Mouse (Mus musculus) neural tube, embryonic 14.5 days (tissue): ENCODE measurements around the gene Mybbp1a. TPM values are rescaled to one million over a fixed set of nuclear protein-coding genes. Genes with fewer than 3 reads are reported as not detected.
A peak's percentile ranks its signal among the peaks of the same experiment; 100 is the strongest.

Experiments
- ATAC-seq: fragments of 200-750 bp; cut with Nextera tagmentation; 2 replicates; pipeline ENCODE4 v1.8.0; 2017; ENCODE audit warnings: low read depth, mild to moderate bottlenecking, moderate TSS enrichment, moderate library complexity
- H3K27ac ChIP-seq: fragments of 300-500 bp; sonication (generic); 2 replicates; pipeline ENCODE4 v1.5.1; 2014; ENCODE audit warnings: low read depth, mild to moderate bottlenecking, control low read depth, low read length, moderate library complexity, mixed read lengths
- H3K27me3 ChIP-seq: fragments of 300-500 bp; sonication (generic); 2 replicates; pipeline ENCODE4 v1.6.1; 2014; ENCODE audit warnings: low read length; ENCODE audit not compliant: control insufficient read depth, insufficient read depth
- H3K36me3 ChIP-seq: fragments of 300-500 bp; sonication (generic); 2 replicates; pipeline ENCODE4 v1.6.1; 2014; ENCODE audit warnings: low read length, mixed read lengths; ENCODE audit not compliant: control insufficient read depth, insufficient read depth
- H3K4me1 ChIP-seq: fragments of 300-500 bp; sonication (generic); 2 replicates; pipeline ENCODE4 v1.6.1; 2014; ENCODE audit warnings: low read length; ENCODE audit not compliant: control insufficient read depth, insufficient read depth
- H3K4me2 ChIP-seq: fragments of 300-500 bp; sonication (generic); 2 replicates; pipeline ENCODE4 v1.6.1; 2014; ENCODE audit warnings: mild to moderate bottlenecking, low read depth, low read length, control low read depth
- H3K4me3 ChIP-seq: fragments of 300-500 bp; sonication (generic); 2 replicates; pipeline ENCODE4 v1.5.1; 2014; ENCODE audit warnings: low read depth, low read length, control low read depth, mixed read lengths
- H3K9ac ChIP-seq: fragments of 300-500 bp; sonication (generic); replicated peaks from 2 replicates; pipeline ENCODE4 v1.6.1; 2014; ENCODE audit warnings: low read depth, mild to moderate bottlenecking, control low read depth, low read length, mixed read lengths
- H3K9me3 ChIP-seq: fragments of 300-500 bp; sonication (generic); 2 replicates; pipeline ENCODE4 v1.6.1; 2016; ENCODE audit warnings: low read length; ENCODE audit not compliant: control insufficient read depth
- WGBS: fragments of 180-500 bp; shearing (Covaris S2); extraction: QIAGEN DNeasy Blood & Tissue Kit; methylation state at CpG from one replicate; pipeline ENCODE4 v1.1.7; 2014; 5-methylcytosine and 5-hydroxymethylcytosine counted together
- polyA plus RNA-seq: library from polyadenylated mRNA; unstranded; fragments of >200 nt; fragmentation: Nextera tagmentation; extraction: Ambion mirVana; gene quantifications from 2 replicates; pipeline ENCODE4 v1.2.1, GENCODE M21; 2014

The Mybbp1a gene
- polyA plus RNA-seq, 1 experiment from 2014 or later, result 55.1 TPM

- ATAC-seq, result no peak
- Histone ChIP-seq H3K27me3 (no peaks in the 10 kb centered on the region), H3K9me3 (no peaks in the 10 kb centered on the region), H3K4me3 (no peak overlapping the region), H3K36me3 (peaks cover 89% of the 10 kb centered on the region), H3K4me2 (no peak overlapping the region), H3K27ac (no peak overlapping the region), H3K4me1 (peaks cover 4% of the 10 kb centered on the region), H3K9ac (no peak overlapping the region)
- WGBS, result 91% methylated on average over 8 of the region's 8 CpGs
These were observed 6.3 kb downstream of the Mybbp1a start for GRCm38 (mm10) chr11:72447475-72447874.

- H3K9me3 ChIP-seq, result no peaks in the 10 kb centered on the region
- H3K4me2 ChIP-seq, result no peak overlapping the region
- H3K9ac ChIP-seq, result no peak overlapping the region
- WGBS, result 82% methylated on average over 3 of the region's 3 CpGs
- no peaks in the 10 kb centered on the region for H3K4me1 ChIP-seq
- H3K27me3 ChIP-seq, result no peaks in the 10 kb centered on the region
- ATAC-seq, result no peak
- no peak overlapping the region for H3K27ac ChIP-seq
- peaks cover 60% of the 10 kb centered on the region for H3K36me3 ChIP-seq
- no peak overlapping the region for H3K4me3 ChIP-seq
These were observed 11.0 kb downstream of the Mybbp1a start for GRCm38 (mm10) chr11:72452140-72452665.

DNA sequence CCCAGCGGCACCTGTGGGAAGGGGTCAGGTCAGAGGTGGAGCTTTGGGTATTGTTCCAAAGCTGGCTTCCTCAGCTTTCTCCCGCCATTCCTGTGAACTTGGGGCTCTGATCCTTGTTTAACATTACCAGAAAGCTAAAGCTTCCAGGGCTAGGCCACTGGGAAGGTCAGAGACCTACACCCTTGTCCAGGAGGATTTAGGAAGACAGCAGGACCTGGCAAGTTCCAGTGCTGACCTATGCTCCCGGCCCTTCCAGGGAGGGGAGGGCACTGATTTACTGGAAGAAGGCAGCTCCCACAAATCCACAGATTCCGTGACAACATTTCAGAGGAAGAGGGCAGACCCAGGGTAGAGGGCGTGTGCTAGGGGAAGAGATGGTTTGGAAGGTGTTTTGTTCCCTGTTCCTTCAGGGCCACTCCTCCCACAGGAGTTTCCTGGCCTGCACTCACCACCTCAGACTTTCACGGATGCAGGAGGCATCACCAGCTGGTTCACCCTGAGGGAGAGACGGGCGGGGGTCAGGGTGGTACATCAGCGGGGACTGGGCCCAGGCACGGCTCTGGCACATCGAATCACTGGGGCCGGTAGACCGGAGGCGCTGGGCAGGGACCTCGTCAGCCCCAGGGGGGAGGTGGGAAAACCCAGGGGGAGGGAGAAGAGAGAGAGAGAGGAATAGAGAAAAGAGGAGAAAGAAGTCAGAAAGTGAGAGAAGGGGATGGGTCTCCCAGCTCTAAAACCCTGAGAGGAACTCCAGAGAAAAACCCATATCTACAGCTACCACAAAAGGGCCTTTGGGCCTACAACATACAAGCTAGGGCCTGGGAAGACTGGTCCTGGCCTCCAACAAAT lies 12.2 kb downstream of the Mybbp1a start:
- H3K9ac ChIP-seq, result no peak overlapping the region
- no peak overlapping the region for H3K27ac ChIP-seq
- ATAC-seq, result no peak
- peaks cover 49% of the 10 kb centered on the region for H3K36me3 ChIP-seq
- H3K27me3 ChIP-seq, result no peaks in the 10 kb centered on the region
- no peaks in the 10 kb centered on the region for H3K9me3 ChIP-seq
- no peaks in the 10 kb centered on the region for H3K4me1 ChIP-seq
- no peak overlapping the region for H3K4me3 ChIP-seq
- 69% methylated on average over 15 of the region's 15 CpGs for WGBS
- no peak overlapping the region for H3K4me2 ChIP-seq

- peak; percentile 69; the same call in 1 of the 2 replicates for ATAC-seq
- no peak overlapping the region for H3K27ac ChIP-seq
- no peaks in the 10 kb centered on the region for H3K4me1 ChIP-seq
- no peaks in the 10 kb centered on the region for H3K27me3 ChIP-seq
- 37% methylated on average over 5 of the region's 5 CpGs for WGBS
- H3K9me3 ChIP-seq, result no peaks in the 10 kb centered on the region
- no peak overlapping the region for H3K9ac ChIP-seq
- H3K4me2 ChIP-seq, result no peak overlapping the region
- H3K4me3 ChIP-seq, result no peak overlapping the region
- peaks cover 35% of the 10 kb centered on the region for H3K36me3 ChIP-seq
These were observed 14.5 kb downstream of the Mybbp1a start for GRCm38 (mm10) chr11:72455694-72456093.

- H3K4me2 ChIP-seq, result no peak overlapping the region
- no peak for ATAC-seq
- H3K4me1 ChIP-seq, result 0 out of 2 replicates have a peak, but pooled peaks cover 2% of the 10 kb centered on the region
- no peaks in the 10 kb centered on the region for H3K9me3 ChIP-seq
- H3K27ac ChIP-seq, result no peak overlapping the region
- no peak overlapping the region for H3K4me3 ChIP-seq
- no peak overlapping the region for H3K9ac ChIP-seq
- H3K27me3 ChIP-seq, result no peaks in the 10 kb centered on the region
- peaks cover 15% of the 10 kb centered on the region; the same call in 1 of the 2 replicates for H3K36me3 ChIP-seq
- WGBS, result 84% methylated on average over 12 of the region's 12 CpGs
These were observed 16.9 kb downstream of the Mybbp1a start for GRCm38 (mm10) chr11:72457995-72458496.

- peaks cover 11% of the 10 kb centered on the region; the same call in 1 of the 2 replicates for H3K36me3 ChIP-seq
- WGBS, result 87% methylated on average over 3 of the region's 3 CpGs
- 0 out of 2 replicates have a peak, but pooled peaks cover 2% of the 10 kb centered on the region for H3K4me1 ChIP-seq
- no peak overlapping the region for H3K27ac ChIP-seq
- H3K4me2 ChIP-seq, result no peak overlapping the region
- no peak for ATAC-seq
- no peaks in the 10 kb centered on the region for H3K9me3 ChIP-seq
- no peak overlapping the region for H3K9ac ChIP-seq
- no peaks in the 10 kb centered on the region for H3K27me3 ChIP-seq
- no peak overlapping the region for H3K4me3 ChIP-seq
These were observed 17.3 kb downstream of the Mybbp1a start for GRCm38 (mm10) chr11:72458502-72458901.

DNA sequence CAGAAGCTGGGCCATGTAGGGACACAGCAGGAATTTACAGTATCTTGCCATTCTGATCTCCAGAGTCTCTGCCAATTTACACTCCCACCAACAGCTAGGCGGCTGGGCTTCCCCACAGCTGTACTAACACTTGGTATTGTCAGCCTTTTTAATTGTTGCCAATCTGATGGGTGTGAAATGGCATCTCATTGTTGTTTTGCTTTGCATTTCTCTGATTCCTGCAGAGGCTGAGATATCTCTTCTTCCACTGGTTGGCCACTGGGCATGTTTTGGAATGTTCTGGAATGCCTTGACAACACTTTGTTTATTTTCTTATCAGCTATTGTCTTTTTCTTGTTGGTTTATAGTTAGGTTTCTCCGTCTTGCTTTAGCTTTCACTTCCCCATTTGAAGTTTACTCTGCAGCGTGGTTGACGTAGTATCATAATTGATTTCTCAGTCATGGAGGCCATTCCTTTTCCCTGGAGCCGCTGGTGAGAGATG lies 20.4 kb downstream of the Mybbp1a start:
- Histone ChIP-seq H3K27me3 (no peaks in the 10 kb centered on the region), H3K4me1 (0 out of 2 replicates have a peak, but pooled peaks cover 2% of the 10 kb centered on the region), H3K9me3 (no peaks in the 10 kb centered on the region), H3K9ac (no peak overlapping the region), H3K36me3 (peaks cover 10% of the 10 kb centered on the region; the same call in 1 of the 2 replicates), H3K27ac (no peak overlapping the region), H3K4me2 (no peak overlapping the region), H3K4me3 (no peak overlapping the region)
- 48% methylated on average over 5 of the region's 5 CpGs for WGBS
- ATAC-seq, result no peak

GRCm38 (mm10) chr11:72464821-72465220 lies 23.7 kb downstream of the Mybbp1a start:
- 61% methylated on average over 3 of the region's 3 CpGs for WGBS

More at GRCm38 (mm10) chr11:72464821-72465220, 23.7 kb downstream of the Mybbp1a start:
- no peak overlapping the region for H3K27ac ChIP-seq
- peaks cover 11% of the 10 kb centered on the region; the same call in 1 of the 2 replicates for H3K4me1 ChIP-seq
- H3K9ac ChIP-seq, result no peak overlapping the region
- no peaks in the 10 kb centered on the region for H3K27me3 ChIP-seq
- peaks cover 3% of the 10 kb centered on the region; the same call in 1 of the 2 replicates for H3K36me3 ChIP-seq
- ATAC-seq, result no peak
- no peak overlapping the region for H3K4me3 ChIP-seq
- no peaks in the 10 kb centered on the region for H3K9me3 ChIP-seq
- no peak overlapping the region for H3K4me2 ChIP-seq
